Mouse (Mus musculus) embryonic fibroblast, embryonic 13.5 days (primary cell): ENCODE results near the gene Xcl1.

Source experiments
- CTCF ChIP-seq: IDR thresholded peaks from 2 replicates; pipeline ENCODE4 v1.5.1; 2011; ENCODE audit warnings: mild to moderate bottlenecking, control low read depth, low read length, moderate library complexity, borderline replicate concordance; ENCODE audit not compliant: insufficient read depth
- POLR2A ChIP-seq: IDR thresholded peaks from 2 replicates; pipeline ENCODE4 v1.6.1; 2011; ENCODE audit warnings: low read depth, mild to moderate bottlenecking, control low read depth, low read length, moderate library complexity

GRCm38 (mm10) chr1:164975729-164976128 is 40.4 kb upstream of the Xcl1 start:
- TF ChIP-seq CTCF, result no peak
- no peak for TF ChIP-seq POLR2A
